Comparison of ENCODE assay signal across 8 mouse cellular contexts in the genomic region with DNA sequence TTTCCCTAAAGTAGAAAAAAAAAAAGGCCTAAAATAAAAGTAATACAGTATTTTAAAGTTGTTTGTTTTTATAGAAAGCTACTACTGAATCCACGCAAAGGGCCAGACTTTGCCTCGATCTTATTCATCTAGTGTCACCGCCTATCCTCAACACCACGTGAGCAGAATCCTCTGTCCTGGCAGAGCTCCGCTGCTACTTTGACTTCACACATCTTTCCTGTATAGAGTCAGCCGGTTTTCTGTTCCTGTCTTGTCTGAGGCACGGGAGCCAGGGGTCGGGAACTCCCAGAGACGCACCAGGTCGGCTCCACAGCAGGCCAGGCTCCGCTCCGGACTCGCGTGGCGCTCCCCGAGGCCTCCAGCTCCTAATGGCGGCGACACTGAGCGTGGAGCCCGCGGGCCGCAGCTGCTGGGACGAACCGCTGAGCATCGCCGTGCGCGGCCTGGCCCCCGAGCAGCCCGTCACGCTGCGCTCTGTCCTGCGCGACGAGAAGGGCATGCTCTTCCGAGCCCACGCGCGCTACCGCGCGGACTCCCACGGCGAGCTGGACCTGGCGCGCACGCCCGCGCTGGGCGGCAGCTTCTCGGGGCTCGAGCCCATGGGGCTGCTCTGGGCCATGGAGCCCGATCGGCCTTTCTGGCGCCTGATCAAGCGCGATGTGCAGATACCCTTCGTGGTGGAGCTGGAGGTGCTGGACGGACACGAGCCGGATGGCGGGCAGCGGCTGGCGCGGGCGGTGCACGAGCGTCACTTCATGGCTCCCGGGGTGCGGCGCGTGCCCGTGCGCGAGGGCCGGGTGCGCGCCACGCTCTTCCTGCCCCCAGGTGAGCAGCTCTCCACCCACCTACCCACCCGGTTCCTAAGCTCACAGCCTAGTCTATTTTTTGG. TPM values are rescaled to one million over a fixed set of nuclear protein-coding genes. Genes with fewer than 3 reads are reported as not detected.
DNase-seq lines count a peak whose midpoint lies in the region; ATAC-seq lines count a peak whose summit lies in the region.
"Not testable (repeated sequence)": the region's sequence is repeated elsewhere in the genome, so short reads cannot be mapped to it uniquely, and the experiment has no call there.

Gene Acot6 (plus strand): TSS at position 51 of the 889 bp plus-strand sequence.

- WGBS in hindbrain, embryonic 16.5 days: under 1% methylated on average over 44 of the region's 80 CpGs

- DNase-seq in embryo, embryonic 10 days (ENCODE audit: low spot score): peak; percentile 78
- peak; percentile 7 to 9 for DNase-seq in gastrocnemius, adult 8-10 months (ENCODE audit: low spot score in 2 of 2)
- DNase-seq in layer of hippocampus, postnatal 36 days: peak; percentile 35 to 42
- DNase-seq in lung, postnatal 14 days: peak; percentile 38
- peak; percentile 49 for DNase-seq in ovary, postnatal 36 days (ENCODE audit: low spot score)
- peak; percentile 34 for DNase-seq in thymus, postnatal 25 days

- peak within 1 kb of the TSS; percentile 80 for H3K4me2 ChIP-seq in hindbrain, embryonic 16.5 days (ENCODE audit: low read length)

- peak within 1 kb of the TSS; percentile 56 for H3K4me3 ChIP-seq in hindbrain, embryonic 16.5 days (ENCODE audit: low read length)

- not testable (repeated sequence) for H3K4me1 ChIP-seq in hindbrain, embryonic 16.5 days (ENCODE audit: control insufficient read depth, insufficient read depth, low read depth, low read length)

- H3K27ac ChIP-seq in hindbrain, embryonic 16.5 days (ENCODE audit: low read depth, low read length): peak within 1 kb of the TSS; percentile 39; the same call in 1 of the 2 replicates

- H3K9ac ChIP-seq in hindbrain, embryonic 16.5 days (ENCODE audit: low read depth, low read length): peak within 1 kb of the TSS; percentile 76

- H3K9me3 ChIP-seq in hindbrain, embryonic 16.5 days (ENCODE audit: control insufficient read depth, low read length): not testable (repeated sequence)

- not testable (repeated sequence) for H3K36me3 ChIP-seq in hindbrain, embryonic 16.5 days (ENCODE audit: control insufficient read depth, insufficient read depth, low read length)

- ATAC-seq in activated CD4-positive, CD25-positive, alpha-beta regulatory T cell, adult 4 months: peak; percentile 66
- ATAC-seq in hindbrain, embryonic 16.5 days: peak; percentile 91

- not testable (repeated sequence) for H3K27me3 ChIP-seq in hindbrain, embryonic 16.5 days (replicated peaks; ENCODE audit: control insufficient read depth, insufficient read depth, low read length)

RNA-seq across cellular contexts. Expression of gene Acot6, which starts in this region (rescaled TPM):
- polyA plus RNA-seq in activated CD4-positive, CD25-positive, alpha-beta regulatory T cell, adult 4 months (2017; shearing (Covaris generic)): under 1 TPM; 0.61 to 0.89 TPM
- 1 to 10 TPM; 1.9 to 3.2 (median 2.3) TPM for total RNA-seq in gastrocnemius, adult 8-10 months (2022)
- polyA plus RNA-seq in hindbrain, embryonic 16.5 days (2015; fragmentation: Nextera tagmentation; extraction: Ambion mirVana): 1.3 and 1.5 TPM in 2 replicates
- total RNA-seq in layer of hippocampus, postnatal 36 days (2021): 1 to 10 TPM; 4.6 to 5.0 TPM

Comparison
In these comparisons a context has a peak if more than half of its experiments do, and no peak if none do; other contexts are left out.
1. Peak in every context shown above with its lines: DNase-seq, ATAC-seq, H3K4me3 ChIP-seq and H3K27ac ChIP-seq.
2. Peak in ATAC-seq in activated CD4-positive, CD25-positive, alpha-beta regulatory T cell, adult 4 months; RNA of the gene not detected or under 1 TPM.
3. DNase-seq: peak in every context shown above with its lines; median percentile 78 in embryo, embryonic 10 days; 49 in ovary, postnatal 36 days; 38 in layer of hippocampus, postnatal 36 days; 38 in lung, postnatal 14 days; 34 in thymus, postnatal 25 days; 8 in gastrocnemius, adult 8-10 months.